Mouse (Mus musculus): Measurements from ENCODE around the gene Prkca. TPM values are rescaled to one million over a fixed set of nuclear protein-coding genes. Genes with fewer than 3 reads are reported as not detected.

Prkca gene
- total RNA-seq, 2 experiments from 2014 or later: 211 to 241 TPM

- TF ChIP-seq CTCF (conservative IDR thresholded peaks at IDR 0.05): no peak
- no peak for DNase-seq (ENCODE audit: low spot score in 2 of 2)
- Histone ChIP-seq H3K27ac (no peak overlapping the region), H3K4me3 (no peak overlapping the region)
Observed at GRCm38 (mm10) chr11:108040823-108041222, 302.9 kb downstream of the Prkca start.

GRCm38 (mm10) chr11:108039761-108040160, 304.0 kb downstream of the Prkca start:
- DNase-seq (ENCODE audit: low spot score in 2 of 2): no peak
- Histone ChIP-seq H3K4me3 (no peak overlapping the region), H3K27ac (no peak overlapping the region)
- TF ChIP-seq CTCF (conservative IDR thresholded peaks at IDR 0.05): no peak

GRCm38 (mm10) chr11:108038989-108039388, 304.7 kb downstream of the Prkca start:
- Histone ChIP-seq H3K27ac (peak overlapping the region; percentile 69), H3K4me3 (no peak overlapping the region)
- peak; percentile 42 to 48 for DNase-seq (ENCODE audit: low spot score in 2 of 2)
- no peak for TF ChIP-seq CTCF (conservative IDR thresholded peaks at IDR 0.05)

- Histone ChIP-seq H3K4me3 (no peak overlapping the region), H3K27ac (no peak overlapping the region)
- no peak for DNase-seq (ENCODE audit: low spot score in 2 of 2)
- no peak for TF ChIP-seq CTCF (conservative IDR thresholded peaks at IDR 0.05)
Observed at GRCm38 (mm10) chr11:108036339-108036738, 307.4 kb downstream of the Prkca start.

- Histone ChIP-seq H3K27ac (no peak overlapping the region), H3K4me3 (no peak overlapping the region)
- DNase-seq (ENCODE audit: low spot score in 2 of 2): no peak
- TF ChIP-seq CTCF (conservative IDR thresholded peaks at IDR 0.05): no peak
Observed at GRCm38 (mm10) chr11:108035761-108036160, 308.0 kb downstream of the Prkca start.

- TF ChIP-seq CTCF (conservative IDR thresholded peaks at IDR 0.05): no peak
- no peak overlapping the region for H3K4me3 ChIP-seq
- DNase-seq (ENCODE audit: low spot score in 2 of 2): no peak
- H3K27ac ChIP-seq: no peak overlapping the region; the same call in 1 of the 2 replicates
Observed at GRCm38 (mm10) chr11:108034376-108034775, 309.4 kb downstream of the Prkca start.

- Histone ChIP-seq H3K27ac (no peak overlapping the region; the same call in 1 of the 2 replicates), H3K4me3 (no peak overlapping the region)
- DNase-seq (ENCODE audit: low spot score in 2 of 2): peak in 1 of 2 experiments; percentile 6
- no peak for TF ChIP-seq CTCF (conservative IDR thresholded peaks at IDR 0.05)
Observed at GRCm38 (mm10) chr11:108032568-108032967, 311.2 kb downstream of the Prkca start.

- no peak overlapping the region for H3K27ac ChIP-seq
- peak in 1 of 2 experiments; percentile 48 for DNase-seq (ENCODE audit: low spot score in 2 of 2)
Observed at GRCm38 (mm10) chr11:108030956-108031604, 312.6 kb downstream of the Prkca start.

GRCm38 (mm10) chr11:108029321-108029720, 314.4 kb downstream of the Prkca start:
- Histone ChIP-seq H3K27ac (no peak overlapping the region), H3K4me3 (no peak overlapping the region)
- TF ChIP-seq CTCF (conservative IDR thresholded peaks at IDR 0.05): no peak
- no peak for DNase-seq (ENCODE audit: low spot score in 2 of 2)

More at GRCm38 (mm10) chr11:108030956-108031604, 312.6 kb downstream of the Prkca start:
- H3K4me3 ChIP-seq: no peak overlapping the region
- TF ChIP-seq CTCF (conservative IDR thresholded peaks at IDR 0.05): peak; percentile 94

- H3K27ac ChIP-seq: peak overlapping the region; percentile 40; the same call in 1 of the 2 replicates
- no peak overlapping the region for H3K4me3 ChIP-seq
- no peak for DNase-seq (ENCODE audit: low spot score in 2 of 2)
- TF ChIP-seq CTCF (conservative IDR thresholded peaks at IDR 0.05): no peak
Observed at GRCm38 (mm10) chr11:108028398-108028797, 315.3 kb downstream of the Prkca start.

GRCm38 (mm10) chr11:108025726-108026425, 317.9 kb downstream of the Prkca start:
- DNase-seq (ENCODE audit: low spot score in 2 of 2): peak; percentile 68 to 71
- Histone ChIP-seq H3K4me3 (no peak overlapping the region), H3K27ac (peak overlapping the region; percentile 83)
- peak; percentile 85 for TF ChIP-seq CTCF (conservative IDR thresholded peaks at IDR 0.05)

GRCm38 (mm10) chr11:108023188-108023587, 320.5 kb downstream of the Prkca start:
- H3K27ac ChIP-seq: peak overlapping the region; percentile 93

GRCm38 (mm10) chr11:108020889-108021288, 322.8 kb downstream of the Prkca start:
- Histone ChIP-seq H3K27ac (peak overlapping the region; percentile 93), H3K4me3 (no peak overlapping the region)
- no peak for TF ChIP-seq CTCF (conservative IDR thresholded peaks at IDR 0.05)
- DNase-seq (ENCODE audit: low spot score in 2 of 2): peak in 1 of 2 experiments; percentile 49

More at GRCm38 (mm10) chr11:108023188-108023587, 320.5 kb downstream of the Prkca start:
- peak overlapping the region; percentile 40 for H3K4me3 ChIP-seq
- no peak for TF ChIP-seq CTCF (conservative IDR thresholded peaks at IDR 0.05)
- DNase-seq (ENCODE audit: low spot score in 2 of 2): peak; percentile 89 to 90
